Mouse (Mus musculus): ENCODE measurements around the gene Hfe. TPM values are rescaled to one million over a fixed set of nuclear protein-coding genes. Genes with fewer than 3 reads are reported as not detected.

Hfe gene
- total RNA-seq, 2 experiments from 2014 or later, result 2.4 to 3.1 TPM

- DNase-seq (ENCODE audit: extremely low spot score in 1 of 2, low spot score in 2 of 2), result no peak
- no peak overlapping the region for H3K27ac ChIP-seq
- H3K4me3 ChIP-seq, result no peak overlapping the region
- TF ChIP-seq CTCF (IDR thresholded peaks at IDR 0.05), result no peak
- intact Hi-C loops (cut with DNase I), result loop anchor here (5.0 to 10.0 kb wide), 4 partner anchors 150 to 1965 kb away; partner anchors contain the start of genes Hist1h2af, Hist1h2ai, Hist1h2bl and Hist1h3h
Measured at GRCm38 (mm10) chr13:23682623-23682946, 28.1 kb downstream of the Hfe start.

GRCm38 (mm10) chr13:23681990-23682582, 28.6 kb downstream of the Hfe start:
- no peak overlapping the region for H3K4me3 ChIP-seq
- intact Hi-C loops (cut with DNase I), result loop anchor here (5.0 to 10.0 kb wide), 4 partner anchors 150 to 1965 kb away; partner anchors contain the start of genes Hist1h2af, Hist1h2ai, Hist1h2bl and Hist1h3h

GRCm38 (mm10) chr13:23662536-23662935, 48.1 kb downstream of the Hfe start:
- no peak for DNase-seq (ENCODE audit: extremely low spot score in 1 of 2, low spot score in 2 of 2)
- H3K4me3 ChIP-seq, result no peak overlapping the region
- intact Hi-C loops (cut with DNase I), result no loop called here
- no peak overlapping the region for H3K27ac ChIP-seq
- TF ChIP-seq CTCF (IDR thresholded peaks at IDR 0.05), result no peak

More at GRCm38 (mm10) chr13:23681990-23682582, 28.6 kb downstream of the Hfe start:
- TF ChIP-seq CTCF (IDR thresholded peaks at IDR 0.05), result no peak
- no peak for DNase-seq (ENCODE audit: extremely low spot score in 1 of 2, low spot score in 2 of 2)
- no peak overlapping the region for H3K27ac ChIP-seq

- no peak for TF ChIP-seq CTCF (IDR thresholded peaks at IDR 0.05)
- Histone ChIP-seq H3K4me3 (no peak overlapping the region), H3K27ac (no peak overlapping the region)
- intact Hi-C loops (cut with DNase I), result no loop called here
- no peak for DNase-seq (ENCODE audit: extremely low spot score in 1 of 2, low spot score in 2 of 2)
Measured at GRCm38 (mm10) chr13:23659636-23660366, 50.9 kb downstream of the Hfe start.

Small RNA genes lying within 50 kb of the gene (microRNA-seq; reads per million reads assigned to microRNA genes)
- gene Gm44314 (0 reads per million in 2 experiments), gene Gm44350 (0 reads per million in 2 experiments), gene Gm44484 (0 reads per million in 2 experiments)

Other genes with a start within 250 kb of the Hfe start
- not detected for gene Btn1a1, start 245.0 kb downstream of the Hfe start, total RNA-seq (2021)
- gene Btn2a2, start 222.0 kb downstream of the Hfe start, total RNA-seq (2021), result 1 to 10 TPM in 1 of 2 experiments, under 1 TPM in 1; 0.65 to 1.4 TPM
- 100 to 1,000 TPM; 289 to 340 TPM for gene Hist1h4h, start 179.8 kb downstream of the Hfe start, total RNA-seq (2021)
- gene Hist1h2af, start 176.9 kb downstream of the Hfe start, total RNA-seq (2021), result 1 to 10 TPM; 2.4 to 4.4 TPM
- gene Hist1h3g, start 175.4 kb downstream of the Hfe start, total RNA-seq (2021), result 1 to 10 TPM; 2.6 to 5.1 TPM
- gene Hist1h2bh, start 167.5 kb downstream of the Hfe start, total RNA-seq (2021), result under 1 TPM; 0.61 TPM
- gene Hist1h3f, start 166.8 kb downstream of the Hfe start, total RNA-seq (2021), result 10 to 100 TPM; 12.9 to 15.5 TPM
- gene Hist1h4f, start 159.2 kb downstream of the Hfe start, total RNA-seq (2021), result 100 to 1,000 TPM; 161 to 177 TPM
- 1 to 10 TPM; 3.5 TPM for gene Hist1h1d, start 157.6 kb downstream of the Hfe start, total RNA-seq (2021)
- gene Hist1h3e, start 148.5 kb downstream of the Hfe start, total RNA-seq (2021), result 10 to 100 TPM; 40.1 to 50.4 TPM
- 1 to 10 TPM; 2.4 to 5.0 TPM for gene Hist1h2ae, start 139.6 kb downstream of the Hfe start, total RNA-seq (2021)
- 10 to 100 TPM; 68.0 to 71.2 TPM for gene Hist1h2bg, start 139.5 kb downstream of the Hfe start, total RNA-seq (2021)
- 10 to 100 TPM; 19.7 to 24.1 TPM for gene Hist1h2bf, start 136.7 kb downstream of the Hfe start, total RNA-seq (2021)
- 1 to 10 TPM; 3.8 to 9.0 TPM for gene Hist1h2ad, start 136.5 kb downstream of the Hfe start, total RNA-seq (2021)
- gene Hist1h3d, start 135.1 kb downstream of the Hfe start, total RNA-seq (2021), result 1 to 10 TPM; 6.9 to 9.9 TPM
- 100 to 1,000 TPM; 141 to 157 TPM for gene Hist1h4d, start 129.3 kb downstream of the Hfe start, total RNA-seq (2021)
- gene Hist1h2be, start 89.7 kb downstream of the Hfe start, total RNA-seq (2021), result 1 to 10 TPM; 5.4 to 7.9 TPM
- gene Hist1h1e, start 88.3 kb downstream of the Hfe start, total RNA-seq (2021), result 10 to 100 TPM; 53.2 to 57.3 TPM
- gene Hist1h2ac, start 26.9 kb downstream of the Hfe start, total RNA-seq (2021), result 1 to 10 TPM; 2.1 to 2.7 TPM
- gene Hist1h2bc, start 26.7 kb downstream of the Hfe start, total RNA-seq (2021), result 10 to 100 TPM; 27.0 to 29.1 TPM
- gene Hist1h1t, start 15.0 kb downstream of the Hfe start, total RNA-seq (2021), result not detected
- gene Hist1h4c, start 12.4 kb downstream of the Hfe start, total RNA-seq (2021), result 100 to 1,000 TPM; 103 TPM
- gene Hist1h1c, start 28.0 kb upstream of the Hfe start, total RNA-seq (2021), result 10 to 100 TPM; 53.4 to 53.7 TPM
- gene Hist1h3c, start 34.7 kb upstream of the Hfe start, total RNA-seq (2021), result 1 to 10 TPM; 1.0 to 1.3 TPM
- 10 to 100 TPM; 12.3 to 19.0 TPM for gene Hist1h2bb, start 35.9 kb upstream of the Hfe start, total RNA-seq (2021)
- 10 to 100 TPM; 19.9 to 21.0 TPM for gene Hist1h2ab, start 40.3 kb upstream of the Hfe start, total RNA-seq (2021)
- 1 to 10 TPM; 6.6 to 7.5 TPM for gene Hist1h3b, start 41.4 kb upstream of the Hfe start, total RNA-seq (2021)
- 10 to 100 TPM; 62.5 to 93.5 TPM for gene Hist1h4b, start 46.2 kb upstream of the Hfe start, total RNA-seq (2021)
- 10 to 100 TPM; 53.1 to 70.3 TPM for gene Hist1h4a, start 50.4 kb upstream of the Hfe start, total RNA-seq (2021)
- 10 to 100 TPM; 31.1 to 37.0 TPM for gene Hist1h3a, start 51.5 kb upstream of the Hfe start, total RNA-seq (2021)
- 10 to 100 TPM; 21.6 to 22.6 TPM for gene Hist1h1a, start 52.8 kb upstream of the Hfe start, total RNA-seq (2021)
- not detected for gene Trim38, start 59.1 kb upstream of the Hfe start, total RNA-seq (2021)
- not detected for gene Slc17a2, start 96.1 kb upstream of the Hfe start, total RNA-seq (2021)
- not detected for gene Slc17a3, start 128.6 kb upstream of the Hfe start, total RNA-seq (2021)
- gene Slc17a1, start 156.9 kb upstream of the Hfe start, total RNA-seq (2021), result not detected
- gene Slc17a4, start 204.2 kb upstream of the Hfe start, total RNA-seq (2021), result not detected
- gene Hist1h2ba, start 223.3 kb upstream of the Hfe start, total RNA-seq (2021), result not detected
- not detected for gene Hist1h2aa, start 223.6 kb upstream of the Hfe start, total RNA-seq (2021)

Measured in left cerebral cortex, adult 2 months (tissue).